Mouse (Mus musculus): ENCODE measurements at regions not wholly inside any gene's neighbourhood (a gene's known extent, or its start where the extent isn't known, plus 50 kb on each side); places are given as distances from the start of the nearest gene placed in this dataset.
"Not testable (repeated sequence)": the region's sequence is repeated elsewhere in the genome, so short reads cannot be mapped to it uniquely, and the experiment has no call there.

DNA sequence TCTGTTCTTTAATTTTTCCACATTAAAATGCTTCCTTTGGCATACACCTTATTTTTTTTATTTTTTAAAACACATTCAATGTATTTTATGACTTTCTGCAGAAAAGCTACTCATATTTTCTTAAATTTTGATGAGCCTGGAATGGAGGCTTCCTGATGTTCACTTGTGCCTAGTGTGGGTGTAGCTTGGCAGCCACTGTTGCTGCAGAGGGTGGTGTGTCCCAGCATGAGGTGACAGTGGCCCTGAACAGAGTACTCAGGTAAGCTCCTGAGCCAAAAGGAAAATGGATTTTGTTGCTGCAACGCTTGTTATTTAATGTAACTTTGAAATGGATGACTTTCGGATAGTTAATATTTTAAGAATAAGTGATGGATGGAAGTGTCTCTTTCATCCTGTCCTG, 170.6 kb downstream of the Eipr1 start:
- DNase-seq (ENCODE audit: low spot score): no peak

DNA sequence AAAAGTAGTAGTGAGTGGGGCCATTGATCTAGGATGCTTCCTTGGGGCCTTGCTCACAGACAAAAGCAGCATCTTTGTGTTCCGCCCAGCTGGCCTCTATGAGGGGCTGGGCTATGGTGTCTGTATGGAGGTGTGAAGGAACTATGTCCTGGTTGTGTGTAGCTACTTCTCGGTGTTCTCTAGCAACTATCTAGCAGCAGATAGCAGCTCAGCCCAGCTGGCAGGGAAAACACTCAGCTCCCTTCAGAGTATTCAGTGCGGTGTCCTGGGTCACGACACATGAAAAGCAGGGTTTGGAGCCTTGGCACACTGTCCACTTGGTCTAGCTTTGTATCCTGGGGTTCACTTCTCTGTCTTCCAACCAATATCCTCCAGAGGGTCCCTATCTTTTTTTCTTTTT, 173.6 kb downstream of the Eipr1 start:
- DNase-seq (ENCODE audit: low spot score): no peak

DNA sequence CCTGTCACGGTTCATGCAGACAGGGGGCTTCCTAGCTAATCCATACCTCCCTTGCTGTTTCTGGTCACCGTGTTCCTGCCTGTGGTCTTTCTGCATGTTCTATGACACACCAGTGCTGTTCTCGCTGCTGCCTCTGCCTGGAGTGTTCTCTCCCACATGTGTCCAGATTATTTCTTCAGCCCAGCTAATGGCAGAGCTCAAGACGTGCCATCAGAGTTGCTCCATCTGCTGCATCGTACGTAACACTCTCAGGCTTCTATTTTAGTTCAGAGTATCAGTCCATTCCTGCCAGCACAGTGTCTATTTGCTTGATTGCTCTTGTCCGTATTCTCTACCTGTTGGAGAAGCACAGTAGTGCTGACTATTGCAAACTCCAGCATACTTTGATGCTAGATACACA, 188.3 kb downstream of the Eipr1 start:
- no peak for DNase-seq (ENCODE audit: low spot score)

DNA sequence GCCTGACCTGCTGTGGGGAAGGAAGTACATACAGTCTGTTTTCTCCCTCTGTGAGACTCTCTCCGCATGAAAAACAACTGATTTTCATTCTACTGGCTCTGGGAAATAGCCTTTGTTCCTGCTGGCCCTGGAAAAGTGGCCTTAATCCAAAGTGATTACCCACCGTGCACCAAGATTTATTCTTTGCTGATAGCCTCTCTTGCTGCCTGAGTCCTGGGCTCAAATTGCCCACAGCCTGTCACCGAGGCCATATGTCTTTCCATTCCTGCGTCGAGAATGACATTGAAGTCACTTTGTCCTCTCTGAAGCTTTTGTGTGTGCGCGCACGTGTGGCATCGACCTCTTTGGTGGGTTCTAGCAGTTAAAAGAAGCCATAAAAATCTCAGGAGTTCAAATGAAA, 197.3 kb downstream of the Eipr1 start:
- no peak for DNase-seq (ENCODE audit: low spot score)

DNA sequence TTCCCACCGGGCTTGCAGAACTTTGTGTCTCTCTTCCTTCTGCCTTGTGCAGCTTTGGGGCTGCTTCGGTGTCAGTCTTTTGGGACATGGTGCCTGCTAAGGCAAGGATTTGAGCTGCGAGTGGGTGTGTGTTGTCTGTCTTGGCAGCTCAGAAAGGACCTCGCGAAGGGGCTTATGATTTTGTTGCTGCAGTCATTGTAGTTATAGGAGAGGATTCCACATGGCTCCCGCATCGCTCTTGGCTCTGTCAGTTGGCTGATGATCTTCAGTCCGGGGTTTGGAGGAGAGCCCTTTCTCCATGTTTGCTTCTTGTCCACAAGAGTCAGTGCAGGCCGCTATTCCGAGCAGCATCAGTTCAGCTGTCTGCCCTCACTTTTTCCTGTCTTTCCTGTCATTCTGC, 197.7 kb downstream of the Eipr1 start:
- DNase-seq (ENCODE audit: low spot score): no peak

DNA sequence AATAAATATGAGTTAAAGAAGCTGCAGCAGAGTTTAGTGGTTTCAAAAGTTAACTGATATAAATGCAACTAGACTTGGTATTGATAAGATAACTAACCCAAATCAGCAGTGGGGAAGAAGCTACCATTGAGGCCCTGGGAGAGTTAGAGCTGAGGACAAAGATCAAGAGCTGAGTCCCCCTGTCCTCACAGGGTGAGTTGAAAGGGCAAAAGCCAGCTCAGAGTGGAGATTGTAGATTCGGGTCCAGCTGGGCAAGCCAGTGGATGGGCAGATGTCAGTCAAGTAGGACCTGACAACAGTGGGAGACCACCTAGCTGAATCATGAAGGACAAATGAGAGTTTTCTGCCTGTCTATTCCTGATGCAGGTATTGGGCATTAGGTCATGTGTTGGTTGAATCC, 205.6 kb downstream of the Eipr1 start:
- DNase-seq (ENCODE audit: low spot score): no peak

DNA sequence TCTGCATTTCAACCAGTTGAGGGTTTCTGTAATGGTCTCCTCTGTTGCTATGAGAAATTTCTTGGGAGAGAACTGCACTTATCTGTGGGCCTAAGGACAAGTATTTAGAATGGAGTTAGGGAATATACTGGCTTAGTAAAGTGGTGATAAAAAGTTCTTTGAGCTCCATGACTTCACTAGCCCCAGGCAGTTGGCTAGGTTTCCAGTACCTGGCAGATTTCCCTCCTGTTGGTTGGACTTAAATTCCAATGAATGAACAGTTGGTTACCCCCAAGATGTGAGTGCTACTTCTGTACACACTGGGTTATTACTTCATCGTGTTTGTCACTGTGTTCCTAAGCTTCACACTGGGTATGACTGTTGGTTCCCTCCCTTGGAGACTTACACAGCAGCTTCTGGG, 207.1 kb downstream of the Eipr1 start:
- no peak for DNase-seq (ENCODE audit: low spot score)

DNA sequence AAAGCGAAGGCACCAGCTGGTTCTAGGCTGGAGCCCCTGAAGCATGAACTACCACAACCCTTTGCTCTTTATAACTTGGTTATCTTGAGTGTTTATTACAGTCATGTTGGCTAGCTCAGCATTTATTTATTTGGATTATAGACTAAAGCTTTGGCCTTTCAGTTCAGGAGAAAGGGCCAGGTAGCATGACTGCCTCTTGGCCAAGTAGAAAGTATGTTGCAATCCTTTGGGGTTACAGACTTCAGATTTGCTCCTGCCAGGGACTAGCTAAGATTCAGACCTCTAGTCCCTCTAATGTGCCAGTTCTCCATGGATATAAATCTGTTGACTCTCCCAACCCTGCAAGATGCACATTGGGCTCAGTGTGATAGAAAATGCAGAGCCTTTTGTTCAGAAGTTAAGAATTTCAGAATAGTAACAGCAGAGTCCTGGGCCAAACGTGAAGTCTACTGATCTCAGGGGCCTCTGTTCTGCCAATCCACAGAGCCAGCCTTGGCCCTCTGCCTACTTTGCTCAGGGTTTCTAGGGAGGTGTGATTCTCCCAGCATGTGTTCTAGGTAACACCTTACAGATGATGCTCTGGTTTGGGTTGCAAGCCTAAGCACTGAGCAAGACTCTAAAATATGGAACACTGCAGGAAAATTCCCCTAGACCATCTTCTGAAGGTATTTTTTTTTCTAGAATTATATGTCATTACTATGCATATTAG, 218.2 kb downstream of the Eipr1 start:
- DNase-seq (ENCODE audit: low spot score): no peak

DNA sequence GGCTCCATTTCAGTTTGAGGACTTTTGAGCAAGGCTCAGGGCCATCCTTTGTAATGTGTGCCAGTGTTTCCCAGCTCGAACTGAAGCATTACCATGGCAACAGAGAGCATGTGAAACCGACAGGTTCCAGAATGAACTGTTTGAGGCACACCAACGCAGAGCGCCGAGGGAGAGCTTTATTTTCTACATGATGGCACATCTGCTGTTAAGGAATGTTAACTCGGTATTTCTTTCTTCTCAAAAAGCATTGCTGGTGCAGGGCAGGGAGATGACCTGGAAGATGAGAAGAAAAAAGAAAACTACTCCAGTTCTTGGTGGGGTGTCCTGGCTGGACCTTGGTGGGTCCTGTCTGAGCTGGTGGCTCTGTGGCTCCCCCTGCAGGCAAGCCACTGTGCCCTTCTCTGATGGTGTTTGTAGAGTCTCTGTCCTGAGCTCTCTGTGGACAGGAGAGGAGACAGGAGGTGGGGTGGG, 223.0 kb downstream of the Eipr1 start:
- DNase-seq (ENCODE audit: low spot score): no peak

DNA sequence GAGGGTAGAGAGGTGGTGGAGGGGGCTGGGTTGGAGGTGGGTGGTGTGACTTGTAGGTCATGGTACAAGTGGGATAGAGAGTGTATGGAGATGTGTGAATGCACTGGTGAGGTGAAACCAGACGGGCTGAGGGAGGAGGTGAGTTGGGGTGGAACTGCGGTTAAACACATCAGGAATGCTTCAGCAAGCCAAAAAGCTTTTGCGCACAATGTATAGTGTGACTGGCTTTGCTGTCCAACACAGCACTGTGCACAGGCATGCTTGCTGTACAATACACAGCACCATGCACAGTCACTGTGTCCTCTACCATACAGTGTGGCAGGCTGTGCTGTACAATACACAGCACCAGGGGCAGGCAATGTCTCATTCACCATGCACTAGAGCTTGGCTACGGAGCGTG, 223.6 kb downstream of the Eipr1 start:
- no peak for DNase-seq (ENCODE audit: low spot score)

DNA sequence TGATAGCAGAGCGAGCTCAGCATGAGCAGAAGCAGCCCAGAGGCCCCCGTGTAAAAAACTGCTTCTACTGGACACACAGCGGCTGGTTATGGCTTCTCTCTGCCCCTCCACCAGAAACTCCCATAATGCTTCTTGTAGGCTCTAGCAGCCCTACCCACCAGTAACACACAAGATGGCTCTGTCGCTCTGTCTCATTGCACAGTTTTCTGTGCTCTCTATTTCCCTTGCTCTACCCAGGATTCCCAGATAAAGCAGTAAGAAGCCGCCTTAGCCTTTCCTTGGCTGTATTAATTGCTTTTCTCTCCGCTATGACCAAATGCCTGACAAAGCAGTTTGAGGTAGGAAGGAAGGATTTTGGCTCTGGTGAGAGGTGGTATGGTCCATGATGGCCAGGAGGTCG, 228.1 kb downstream of the Eipr1 start:
- no peak for DNase-seq (ENCODE audit: low spot score)

DNA sequence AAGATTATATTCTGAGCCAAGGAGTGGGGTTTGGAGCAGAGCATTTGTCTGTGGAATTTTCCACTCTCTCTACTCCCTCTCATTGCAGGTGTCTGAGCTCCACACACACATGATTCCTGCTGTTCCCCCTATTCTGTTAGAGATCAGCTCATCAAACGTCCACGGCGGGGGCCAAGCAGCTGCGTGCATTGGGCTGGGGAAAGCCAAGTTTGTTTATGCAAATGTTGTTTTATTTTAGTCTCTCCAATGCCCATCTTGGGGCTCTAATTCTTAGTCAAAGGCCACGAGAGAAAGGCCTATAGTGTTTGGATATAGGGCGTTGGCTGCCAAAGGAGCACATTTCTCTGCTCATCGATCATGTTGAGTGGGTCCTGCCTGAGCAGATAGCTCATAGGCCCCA, 234.6 kb downstream of the Eipr1 start:
- DNase-seq (ENCODE audit: low spot score): no peak

DNA sequence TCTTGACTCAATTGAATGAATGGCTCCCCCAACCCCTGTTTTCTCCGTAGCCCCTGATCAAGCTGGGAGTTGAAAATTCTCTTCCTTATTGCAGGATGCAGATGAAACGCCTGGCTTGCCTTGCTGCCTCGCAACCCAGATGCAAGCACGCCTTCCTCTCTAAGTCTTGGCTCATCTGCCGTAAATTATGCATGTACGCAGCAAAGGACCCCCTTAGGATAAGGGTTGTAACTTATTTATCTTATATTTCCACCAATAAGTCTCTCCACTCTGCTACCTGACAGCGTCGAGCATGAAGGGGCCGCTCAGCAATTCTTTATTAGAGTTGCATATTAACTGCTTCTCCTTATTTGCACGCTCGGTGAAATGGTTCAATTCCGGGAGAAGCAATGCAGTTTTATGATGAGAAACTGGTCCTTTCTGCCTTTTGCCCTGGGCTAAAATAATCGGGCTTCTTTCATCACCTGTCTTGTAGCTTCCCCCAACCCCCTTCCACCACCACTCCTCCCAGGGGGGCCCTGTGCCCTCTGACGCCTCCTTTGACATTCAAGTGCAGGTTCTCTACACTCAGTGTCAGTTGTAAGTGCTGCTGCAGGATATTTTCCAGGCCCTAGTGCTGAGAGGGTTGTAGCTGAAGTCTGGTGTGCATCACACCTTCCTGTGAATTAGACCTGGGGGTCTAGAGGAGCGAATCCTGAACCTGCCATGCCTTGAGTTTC, 246.0 kb downstream of the Eipr1 start:
- peak; percentile 18 for DNase-seq (ENCODE audit: low spot score)

DNA sequence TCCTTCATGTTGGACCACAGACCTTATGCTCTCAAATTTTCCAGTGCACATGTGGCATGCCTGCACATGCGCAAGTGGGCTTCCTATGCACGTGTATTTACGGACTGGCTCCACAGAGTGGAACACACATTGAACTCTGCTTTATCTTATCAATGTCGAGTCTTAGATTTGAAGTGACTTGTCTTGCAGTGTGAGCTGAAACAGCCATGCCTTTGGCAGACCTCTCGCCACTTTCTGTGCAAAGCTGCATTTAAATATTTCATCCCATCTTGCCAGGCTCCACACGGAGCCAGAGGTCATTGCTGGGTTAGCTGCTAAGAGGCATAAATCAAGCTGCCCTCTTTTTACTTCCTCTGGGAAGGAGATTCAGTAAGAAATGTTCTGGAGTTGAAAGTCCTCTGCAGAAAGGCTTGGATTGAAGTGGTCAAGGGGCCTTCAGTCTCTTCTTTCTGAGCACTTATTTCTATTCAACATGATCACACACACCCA, 248.4 kb downstream of the Eipr1 start:
- DNase-seq (ENCODE audit: low spot score): peak; percentile 71

DNA sequence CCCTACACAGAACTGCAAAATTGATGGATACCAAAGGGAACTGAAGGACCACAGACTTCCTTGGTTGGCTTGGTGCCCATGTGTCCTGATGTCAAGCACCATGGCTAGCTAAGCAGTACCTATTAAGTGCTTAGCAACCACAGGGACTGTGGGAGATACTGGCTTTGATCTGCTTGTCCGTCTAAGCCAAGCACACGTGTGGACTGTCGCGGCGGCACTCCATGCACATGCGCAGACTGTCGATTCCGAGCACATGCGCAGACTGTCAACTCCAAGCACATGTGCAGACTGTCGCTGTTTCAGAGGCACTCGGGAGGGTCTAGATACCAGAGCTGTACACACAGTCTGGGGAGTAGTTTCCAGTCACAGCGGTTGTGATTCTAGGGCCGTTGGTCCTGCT, 252.9 kb downstream of the Eipr1 start:
- DNase-seq (ENCODE audit: low spot score): no peak

DNA sequence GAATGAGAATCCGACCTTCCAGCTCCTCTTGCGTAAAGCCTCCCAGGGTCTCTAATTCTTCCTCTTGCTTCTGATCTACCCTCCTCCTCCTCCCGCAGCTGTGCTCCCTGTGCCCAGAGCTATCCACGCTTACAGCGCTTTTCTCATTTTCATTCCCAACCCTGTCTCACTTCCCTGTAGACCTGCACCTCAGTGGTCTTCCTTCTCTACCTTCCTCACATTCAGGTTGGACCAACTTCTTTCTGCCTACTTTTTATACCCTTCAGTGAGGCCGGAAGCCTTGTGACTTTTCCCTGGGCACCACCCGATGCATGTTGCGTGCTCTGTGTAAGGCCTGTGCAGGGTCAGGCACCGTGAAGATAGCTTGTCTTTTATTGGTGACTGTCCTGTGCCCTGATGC, 263.0 kb downstream of the Eipr1 start:
- no peak for DNase-seq (ENCODE audit: low spot score)

DNA sequence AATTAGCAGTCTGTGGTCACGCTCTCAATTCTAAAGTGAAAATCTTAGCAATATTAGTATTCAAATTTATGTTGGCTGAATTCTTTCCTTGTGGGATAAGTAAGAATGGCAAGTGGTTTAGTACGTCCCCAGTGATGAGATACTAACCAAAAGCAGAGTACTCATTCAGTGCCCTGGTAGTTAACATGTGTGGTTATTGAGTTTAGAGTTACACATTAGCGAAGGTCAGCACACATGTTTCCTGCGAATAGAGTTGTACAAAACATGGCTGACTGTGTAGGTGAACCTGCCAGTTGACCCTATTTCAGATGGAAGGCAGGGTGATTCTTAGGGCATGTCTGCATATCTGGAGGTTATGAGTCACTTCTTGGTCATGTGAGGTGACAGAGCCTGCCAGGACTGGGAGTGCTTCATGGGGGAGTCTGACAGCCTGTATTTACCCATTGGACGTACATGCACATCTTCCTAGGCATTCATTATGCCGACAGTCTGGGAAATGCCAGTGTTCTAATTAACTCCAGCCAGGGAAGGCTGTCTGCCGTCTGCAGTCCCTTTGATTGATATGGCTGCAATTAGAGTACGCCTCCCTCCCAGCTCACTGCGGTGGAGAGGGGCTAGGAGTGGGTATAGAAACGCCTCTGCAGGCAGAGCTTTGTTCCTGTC, 263.7 kb downstream of the Eipr1 start:
- DNase-seq (ENCODE audit: low spot score): no peak

DNA sequence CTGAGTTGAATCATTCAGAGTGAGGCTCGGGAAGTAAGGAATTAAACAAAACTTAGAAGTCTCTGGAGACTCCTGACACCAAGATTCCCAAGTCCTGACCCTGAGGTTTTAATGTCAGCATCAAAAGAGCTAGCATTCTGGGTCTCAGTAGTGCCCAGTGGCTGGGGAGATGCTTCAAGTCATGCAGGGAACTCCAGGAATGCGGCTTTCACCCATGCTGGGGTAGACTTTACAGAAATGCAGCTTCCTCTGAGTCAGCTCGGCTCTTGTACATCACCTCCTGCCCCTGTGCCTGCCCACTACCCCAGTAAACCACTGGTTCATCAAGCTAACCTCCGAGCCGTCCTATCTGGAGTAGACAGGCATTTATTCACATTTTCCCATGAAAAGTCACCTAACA, 269.5 kb downstream of the Eipr1 start:
- DNase-seq (ENCODE audit: low spot score): no peak

DNA sequence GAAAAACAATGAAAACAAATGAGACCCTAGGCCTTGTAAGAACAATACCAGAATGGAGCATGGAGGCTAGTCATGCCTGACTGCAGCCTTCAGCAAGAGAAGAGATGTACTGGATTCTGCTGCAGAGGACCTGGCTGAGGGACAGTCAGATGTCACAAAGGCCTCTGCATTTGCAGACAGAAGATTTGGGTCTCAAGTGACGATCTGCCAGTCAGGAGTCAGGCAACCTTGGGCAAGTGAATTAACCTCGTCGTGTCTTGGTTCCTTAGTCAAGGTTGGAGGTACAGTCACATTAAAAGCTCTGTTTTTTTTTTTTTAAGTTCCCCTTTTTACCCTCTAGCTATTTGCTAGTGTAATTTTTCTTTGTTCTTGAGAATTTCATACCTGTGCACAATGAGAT, 276.6 kb downstream of the Eipr1 start:
- no peak for DNase-seq (ENCODE audit: low spot score)

DNA sequence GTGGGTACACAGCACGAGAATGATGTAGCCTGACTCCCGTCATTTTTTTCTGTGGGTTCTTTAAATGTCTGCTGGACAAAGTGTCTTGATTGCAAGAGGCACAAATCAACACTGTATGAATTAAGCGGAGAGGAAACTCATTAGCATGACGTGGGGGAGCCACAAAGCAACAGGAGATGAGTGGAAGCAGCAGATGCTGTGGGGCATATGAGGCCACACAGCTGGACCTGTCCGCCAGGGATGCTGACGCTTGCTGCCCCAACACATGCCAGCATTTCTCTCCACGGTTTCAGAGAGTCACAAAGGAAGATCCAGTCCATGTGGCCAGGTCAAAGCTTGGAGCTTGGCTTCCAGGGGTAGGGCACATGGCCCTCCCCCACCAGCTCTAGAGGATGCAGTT, 277.9 kb downstream of the Eipr1 start:
- no peak for DNase-seq (ENCODE audit: low spot score)

DNA sequence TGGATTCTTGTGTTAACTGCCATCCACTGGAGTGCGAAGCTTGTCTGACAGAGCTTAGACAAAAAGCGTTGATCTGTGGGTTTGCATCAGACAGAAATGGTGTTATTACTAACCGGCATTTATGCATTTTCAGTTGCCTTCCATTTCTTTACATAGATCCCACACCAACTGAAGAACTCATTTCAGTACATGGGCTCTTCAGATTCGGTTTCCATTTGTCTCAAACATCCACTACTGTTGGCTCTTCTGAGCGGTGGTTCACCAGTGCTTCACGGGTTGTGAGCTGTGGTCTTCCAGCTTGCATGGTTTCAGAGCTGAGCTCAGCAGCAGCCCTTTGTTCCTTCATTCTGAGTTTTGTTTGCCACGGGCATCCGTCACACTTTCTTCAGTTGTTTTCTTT, 294.4 kb downstream of the Eipr1 start:
- no peak for DNase-seq (ENCODE audit: low spot score)

DNA sequence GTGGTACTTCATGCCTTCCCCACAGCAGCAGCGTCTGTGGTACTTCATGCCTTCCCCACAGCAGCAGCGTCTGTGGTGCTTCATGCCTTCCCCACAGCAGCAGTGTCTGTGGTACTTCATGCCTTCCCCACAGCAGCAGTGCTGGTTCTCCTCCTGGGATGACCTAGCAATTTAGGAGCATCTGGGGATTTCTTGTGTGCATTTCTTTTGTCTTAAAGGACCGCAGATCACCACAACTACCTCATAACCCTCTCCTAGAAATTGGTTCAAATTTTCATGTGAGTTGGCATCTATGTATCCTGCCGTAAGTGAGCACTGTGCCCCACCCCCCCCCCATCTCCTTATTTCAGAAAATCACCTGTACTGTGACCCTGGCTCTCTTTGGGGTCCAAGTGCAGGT, 297.0 kb downstream of the Eipr1 start:
- DNase-seq (ENCODE audit: low spot score): not testable (repeated sequence)

DNA sequence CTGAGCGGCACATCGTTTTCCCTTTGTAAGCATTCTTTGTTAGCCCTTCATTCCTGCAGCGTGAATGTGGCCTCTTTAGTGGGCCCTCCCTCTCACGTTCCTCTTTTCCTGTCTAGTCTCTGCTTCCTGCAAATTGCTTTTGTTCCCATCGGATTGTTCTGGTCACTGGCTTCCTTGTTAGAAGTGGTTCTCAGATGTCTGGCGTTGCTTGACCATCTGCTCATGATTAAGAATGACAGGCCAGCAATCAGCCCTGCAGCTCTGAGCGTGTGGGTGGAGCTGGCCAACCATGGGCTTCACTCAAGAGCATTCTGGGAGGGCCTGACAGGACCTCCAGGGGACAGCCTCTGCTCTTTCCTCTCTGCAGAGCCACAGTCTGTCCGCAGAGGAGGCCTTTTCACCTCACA, 297.5 kb downstream of the Eipr1 start:
- DNase-seq (ENCODE audit: low spot score): peak; percentile 56

Data from yolk sac, embryonic 10.5 days (tissue).